Mouse (Mus musculus): ENCODE results near the gene Slc25a51.
"Not testable (repeated sequence)": the region's sequence is repeated elsewhere in the genome, so short reads cannot be mapped to it uniquely, and the experiment has no call there.

The Slc25a51 gene

GRCm38 (mm10) chr4:45399421-45400210 is 8.9 kb downstream of the Slc25a51 start:
- no peak for DNase-seq (ENCODE audit: low spot score)

GRCm38 (mm10) chr4:45398315-45398714 is 10.3 kb downstream of the Slc25a51 start:
- DNase-seq (ENCODE audit: low spot score), result not testable (repeated sequence)

- DNase-seq (ENCODE audit: low spot score), result not testable (repeated sequence)
Observed at GRCm38 (mm10) chr4:45396211-45396610, 12.4 kb downstream of the Slc25a51 start.

DNA sequence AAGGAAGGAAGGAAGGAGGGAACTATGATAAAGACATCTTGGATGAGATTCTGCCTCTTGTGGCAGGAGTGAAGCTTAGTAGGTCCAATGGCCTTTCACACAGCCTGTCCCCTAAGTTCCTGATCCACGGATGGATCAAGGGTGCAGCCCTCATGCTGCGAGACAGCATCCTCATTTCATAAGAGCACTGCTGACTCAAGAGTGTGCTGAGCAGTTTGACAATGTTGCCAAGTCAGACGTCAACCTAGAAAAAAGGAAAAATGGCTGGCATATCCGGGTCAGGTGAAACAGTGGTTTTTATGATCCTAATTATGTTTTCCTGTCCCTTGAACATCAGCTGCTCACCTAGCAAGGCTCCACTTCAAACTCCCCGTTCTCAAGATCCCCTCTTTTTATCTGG is 14.9 kb downstream of the Slc25a51 start:
- no peak for DNase-seq (ENCODE audit: low spot score)

- DNase-seq (ENCODE audit: low spot score), result no peak
Observed at GRCm38 (mm10) chr4:45392994-45393393, 15.6 kb downstream of the Slc25a51 start.

DNA sequence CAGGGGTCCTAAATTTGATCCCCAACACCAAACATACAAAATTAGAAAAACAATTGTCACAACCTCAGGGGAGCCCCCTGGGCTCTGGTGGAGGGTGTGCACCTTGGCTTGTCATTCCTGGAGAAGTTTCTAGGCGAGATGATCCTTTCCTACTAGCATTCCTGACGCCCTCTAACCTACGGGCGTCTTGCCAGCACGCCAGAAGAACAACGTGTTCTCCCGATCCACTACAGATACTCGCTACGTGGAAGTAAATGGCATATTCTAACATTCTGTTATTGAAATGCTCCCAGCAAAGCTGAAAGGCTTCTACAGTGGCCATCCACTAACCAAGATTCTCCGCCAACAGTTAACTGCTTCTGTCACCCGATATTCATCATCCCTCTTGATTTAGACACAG is 16.0 kb downstream of the Slc25a51 start:
- DNase-seq (ENCODE audit: low spot score), result no peak

GRCm38 (mm10) chr4:45392099-45392498 is 16.5 kb downstream of the Slc25a51 start:
- DNase-seq (ENCODE audit: low spot score), result no peak

DNA sequence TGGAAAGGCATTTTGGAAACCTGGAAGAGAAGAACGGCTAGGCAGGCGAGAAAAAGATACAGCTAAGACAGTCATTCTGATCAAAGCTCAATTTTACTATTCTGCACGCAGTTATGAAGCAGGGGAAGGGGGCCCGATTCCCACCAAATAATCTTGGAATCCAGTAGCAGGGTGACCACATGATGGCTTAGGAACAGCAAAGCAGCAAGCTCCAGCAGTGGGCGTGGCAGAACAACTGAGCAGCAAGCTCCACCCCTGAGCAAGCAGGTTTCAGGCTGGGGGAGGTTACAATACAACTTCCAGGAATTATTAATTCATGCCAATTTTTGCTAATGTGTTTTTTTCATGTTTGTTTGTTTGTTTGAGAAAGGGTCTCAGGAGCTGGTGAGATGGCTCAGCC is 21.3 kb downstream of the Slc25a51 start:
- DNase-seq (ENCODE audit: low spot score), result not testable (repeated sequence)

- DNase-seq (ENCODE audit: low spot score), result not testable (repeated sequence)
Observed at GRCm38 (mm10) chr4:45382133-45382532, 26.4 kb downstream of the Slc25a51 start.

- not testable (repeated sequence) for DNase-seq (ENCODE audit: low spot score)
Observed at GRCm38 (mm10) chr4:45380903-45381580, 27.5 kb downstream of the Slc25a51 start.

DNA sequence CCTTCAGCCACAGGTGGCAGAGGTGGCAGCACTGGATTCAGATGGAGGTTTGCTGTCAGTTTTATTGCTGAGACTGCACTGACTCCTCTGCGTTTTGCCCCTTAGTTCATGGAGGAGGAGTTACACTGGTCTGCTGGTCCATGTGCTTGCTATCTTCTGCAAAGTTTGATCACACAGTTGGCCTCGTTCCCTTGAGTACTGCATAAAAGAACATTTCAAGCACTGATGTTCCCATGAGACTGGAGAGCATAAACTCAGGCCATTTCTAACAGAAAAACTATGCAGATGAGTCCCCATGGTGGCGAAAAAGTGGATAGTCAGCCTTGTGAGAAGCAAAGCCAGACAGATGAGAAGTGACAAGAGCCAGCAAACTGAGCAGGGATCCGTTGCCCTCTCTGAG is 32.0 kb downstream of the Slc25a51 start:
- no peak for DNase-seq (ENCODE audit: low spot score)

DNA sequence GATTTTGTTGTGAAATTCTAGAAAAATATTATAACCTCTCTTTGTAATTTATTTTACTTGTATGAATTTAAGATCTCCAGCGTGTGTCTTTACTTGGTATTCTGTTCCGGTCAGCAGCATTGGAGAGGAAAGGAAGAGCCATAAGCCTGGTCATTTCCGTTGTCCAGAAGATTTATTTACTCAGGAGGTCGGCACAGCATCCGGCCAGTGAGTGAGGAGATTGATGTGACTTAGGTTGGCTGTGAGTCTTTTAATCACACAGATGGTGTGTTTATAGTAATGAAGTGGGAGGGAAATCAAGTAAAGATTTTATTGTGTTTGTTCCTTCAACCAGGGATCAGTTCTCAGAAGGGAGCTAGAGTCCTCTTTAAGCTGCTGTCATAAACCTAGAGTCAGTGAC is 33.7 kb downstream of the Slc25a51 start:
- no peak for DNase-seq (ENCODE audit: low spot score)

DNA sequence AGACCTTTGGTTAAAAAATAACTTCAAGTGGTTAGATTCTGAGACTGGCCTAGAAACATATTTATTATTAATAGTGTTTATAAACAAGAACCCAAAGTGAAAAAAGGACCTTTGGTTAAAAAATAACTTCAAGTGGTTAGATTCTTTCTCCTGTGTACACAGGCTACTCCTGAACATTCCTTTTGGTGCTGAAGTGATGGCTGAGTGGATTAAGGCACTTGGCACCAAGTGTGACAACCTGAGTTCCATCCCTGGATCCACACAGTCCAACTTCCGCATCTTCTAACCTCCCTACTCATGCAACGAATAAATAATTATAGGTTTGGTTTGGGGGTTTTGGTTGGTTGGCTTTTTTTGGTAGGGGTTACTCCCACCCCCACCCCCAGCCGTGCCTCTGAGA is 37.3 kb downstream of the Slc25a51 start:
- DNase-seq (ENCODE audit: low spot score), result no peak

DNA sequence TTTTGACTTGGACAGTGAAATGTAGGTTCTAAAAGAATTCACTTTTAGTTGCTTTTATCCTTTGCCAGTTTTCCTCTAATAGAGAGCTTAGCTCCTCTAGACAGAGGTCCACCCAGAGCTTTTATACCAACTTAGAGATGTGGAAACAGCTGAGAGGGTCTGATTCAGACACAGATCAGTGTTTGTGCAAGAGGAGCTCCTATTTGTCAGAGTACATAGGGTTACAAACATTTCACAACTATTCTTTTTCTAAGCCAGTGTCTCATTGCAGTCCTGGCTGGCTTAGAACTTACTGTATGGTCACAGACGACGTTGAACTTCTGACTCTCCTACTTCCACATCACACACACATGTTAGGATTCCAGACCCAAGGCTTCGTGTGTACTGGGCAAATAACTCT is 51.9 kb downstream of the Slc25a51 start:
- no peak for DNase-seq (ENCODE audit: low spot score)
